Mouse (Mus musculus) T-helper 17 cell (primary cell): Measurements from ENCODE around the gene Gm4070.
"Not testable (repeated sequence)": the region's sequence is repeated elsewhere in the genome, so short reads cannot be mapped to it uniquely, and the experiment has no call there.

ENCODE experiments used
- in situ Hi-C, 2 experiments: fragments of 300-600 bp; cut with MboI, MseI; formaldehyde crosslinking; loops; 1 replicate in 1 of 2; 2 replicates in 1 of 2; pipeline ENCODE4 v1.15.1; 2025; ENCODE audit warnings: high pct_unique_total_duplicates in 2 of 2

Gm4070 gene

GRCm38 (mm10) chr7:105953812-105954211, at the start of gene Gm4070:
Gm4070 (minus strand) TSS chr7:105953967.
- in situ Hi-C loops, result loop anchor here (10.0 to 25.0 kb wide), 6 partner anchors 101 to 658 kb away; partner anchors contain the start of gene Mrpl17 (in 1 of the 2)

GRCm38 (mm10) chr7:105954540-105954939, 773 bp upstream of the Gm4070 start:
- in situ Hi-C loops, result loop anchor here (10.0 to 25.0 kb wide), 6 partner anchors 100 to 658 kb away; partner anchors contain the start of gene Mrpl17 (in 1 of the 2)

GRCm38 (mm10) chr7:105952408-105952807, 1.4 kb downstream of the Gm4070 start:
- in situ Hi-C loops, result loop anchor here (10.0 to 25.0 kb wide), 6 partner anchors 102 to 660 kb away; partner anchors contain the start of gene Mrpl17 (in 1 of the 2)

GRCm38 (mm10) chr7:105945238-105945637, 8.5 kb downstream of the Gm4070 start:
- in situ Hi-C loops, result not testable (repeated sequence)

GRCm38 (mm10) chr7:105932132-105932531, 21.6 kb downstream of the Gm4070 start:
- in situ Hi-C loops, result loop anchor here in 1 of 2 experiments (10.0 kb wide), 1 partner anchor 273 kb away; no protein-coding TSS in a partner anchor

GRCm38 (mm10) chr7:105883588-105884336, 70.0 kb downstream of the Gm4070 start:
- in situ Hi-C loops, result loop anchor here (5.0 to 10.0 kb wide), 2 partner anchors 259 to 261 kb away; no protein-coding TSS in a partner anchor

GRCm38 (mm10) chr7:105879717-105880484, 73.9 kb downstream of the Gm4070 start:
- in situ Hi-C loops, result loop anchor here (5.0 to 10.0 kb wide), 2 partner anchors 262 to 265 kb away; no protein-coding TSS in a partner anchor

GRCm38 (mm10) chr7:105855718-105856560, 97.8 kb downstream of the Gm4070 start:
- in situ Hi-C loops, result not testable (repeated sequence)
